Mouse (Mus musculus) central nervous system, embryonic 11.5 days (tissue): ENCODE measurements around the gene Slc35g2. TPM values are rescaled to one million over a fixed set of nuclear protein-coding genes. Genes with fewer than 3 reads are reported as not detected.

Experiments
- polyA plus RNA-seq: library from polyadenylated mRNA; depleted of rRNA; stranded (reverse); fragments of >200 nt; gene quantifications from 2 replicates; pipeline ENCODE4 v1.2.3, GENCODE M21; 2012; rRNA removed

Gene Slc35g2
- 2.8 and 3.4 TPM in 2 replicates for polyA plus RNA-seq

DNA sequence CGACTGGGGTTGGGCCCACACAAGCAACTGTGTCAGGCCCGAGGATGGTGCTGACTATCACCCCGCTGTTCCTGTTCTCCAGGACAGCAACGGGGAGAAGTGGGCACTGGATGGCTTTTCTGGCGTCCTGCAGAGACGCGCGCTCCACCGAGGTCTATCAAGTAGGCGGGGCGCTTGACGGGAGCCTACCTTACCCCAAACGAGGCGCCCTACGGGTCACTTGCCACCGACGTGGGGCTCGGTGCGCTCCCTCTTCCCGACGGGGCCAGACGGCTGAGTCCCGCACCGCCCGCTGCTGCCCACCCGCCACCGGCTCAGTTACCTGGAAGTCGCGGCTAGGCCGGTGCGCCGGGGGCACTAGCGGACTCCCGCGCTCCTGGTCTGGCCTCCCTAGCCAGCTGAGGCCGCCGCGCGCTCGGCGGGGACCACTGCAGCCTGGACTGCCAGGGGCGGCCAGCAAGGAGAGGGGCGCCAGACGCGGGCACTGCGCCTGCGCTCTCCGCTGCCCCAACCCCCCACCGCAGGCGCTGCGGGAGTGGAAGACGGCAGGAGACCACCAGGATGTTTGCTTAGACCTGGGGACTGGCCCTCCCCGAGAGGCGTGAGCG lies at the start of gene Slc35g2:
Gene Slc35g2 (minus strand): TSS at position 465 of the 608 bp plus-strand sequence.

DNA sequence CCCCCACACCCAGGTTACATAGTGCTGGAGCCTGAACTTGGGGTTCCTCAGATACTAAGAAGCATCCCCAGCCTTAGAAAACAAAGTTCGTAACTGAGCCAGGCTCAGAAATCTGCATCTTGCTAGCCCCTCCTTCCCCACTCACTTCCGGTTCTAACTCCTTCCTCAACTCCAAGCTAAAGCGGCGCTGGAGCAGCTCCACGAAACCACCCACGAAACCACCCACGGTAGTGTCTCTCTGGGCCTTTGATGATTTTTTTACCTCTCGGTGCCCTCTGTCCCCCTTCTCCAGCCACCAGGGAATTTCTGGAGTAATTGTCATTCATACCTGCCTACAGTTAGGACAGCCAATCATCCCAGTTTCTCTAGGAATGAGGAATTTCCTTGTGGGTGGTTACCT lies 26.7 kb upstream of the Slc35g2 start, which contains the start of gene Stag1:
Gene Stag1 (plus strand): TSS at position 253 of the 400 bp plus-strand sequence.

DNA sequence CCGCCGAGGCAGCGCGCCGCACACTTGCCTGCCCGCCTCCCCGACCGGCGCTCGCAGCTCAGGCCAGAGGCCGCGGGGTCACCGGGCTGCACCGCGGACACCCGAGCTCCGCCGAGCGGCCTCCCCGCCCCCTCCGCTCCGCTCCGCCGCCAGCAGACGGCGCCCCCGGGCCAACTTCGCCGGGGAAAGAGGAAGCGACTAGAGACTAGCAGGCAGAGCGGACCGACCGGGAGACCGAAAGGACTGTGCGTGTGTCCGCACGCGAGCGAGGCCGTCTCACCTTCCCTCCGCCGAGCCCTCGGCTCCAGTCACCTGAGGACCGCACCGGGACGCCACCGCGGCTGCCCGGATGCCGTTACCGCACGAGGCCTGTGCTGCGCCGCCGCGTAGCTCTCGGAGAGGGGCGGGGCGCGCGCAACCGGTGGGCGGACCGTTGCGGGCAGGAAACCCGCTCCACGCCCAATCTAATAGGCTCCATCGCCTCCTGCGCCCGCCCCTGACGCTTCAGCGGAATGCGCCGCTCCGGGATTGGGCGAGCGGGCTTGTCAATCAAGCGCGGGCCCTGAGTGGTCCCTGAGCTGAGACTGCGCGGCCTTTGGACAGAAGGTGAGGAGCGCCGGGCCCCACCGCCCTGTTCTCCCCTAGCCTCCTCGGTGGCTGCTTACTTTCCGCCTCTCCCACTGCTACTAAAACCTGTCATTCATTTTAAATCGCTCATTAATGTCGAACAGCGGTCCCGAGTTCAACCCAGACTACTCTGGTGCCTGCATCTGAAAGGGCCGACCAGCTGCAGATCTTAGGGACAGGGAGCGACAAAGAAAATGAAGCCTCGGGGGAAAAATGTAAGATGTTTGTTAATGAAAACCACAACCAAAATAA lies 24.9 kb downstream of the Slc35g2 start, which contains the start of gene Nck1:
Gene Nck1 (minus strand): TSS at position 420 of the 879 bp plus-strand sequence.

Other genes with a start within 250 kb of the Slc35g2 start
- 3.6 and 3.8 TPM in 2 replicates for gene Il20rb, start 84.3 kb downstream of the Slc35g2 start, polyA plus RNA-seq
- gene Nck1, start 25.0 kb downstream of the Slc35g2 start, polyA plus RNA-seq, result 49.1 and 54.9 TPM in 2 replicates
- 41.1 and 41.6 TPM in 2 replicates for gene Stag1, start 26.7 kb upstream of the Slc35g2 start, polyA plus RNA-seq